Mouse (Mus musculus): Measurements from ENCODE around the gene Btbd9. TPM values are rescaled to one million over a fixed set of nuclear protein-coding genes. Genes with fewer than 3 reads are reported as not detected.

Btbd9 gene
- total and polyA plus RNA-seq, 3 experiments: 24.7 to 33.8 TPM; not detected in 1

- no peaks in the 10 kb centered on the region for H3K9me3 ChIP-seq (replicated peaks; ENCODE audit: insufficient read depth, low read length)
- H3K9ac ChIP-seq (ENCODE audit: control insufficient read depth, low read depth, low read length, poor library complexity, severe bottlenecking): no peak overlapping the region
- DNase-seq (ENCODE audit: low read depth, low spot score): no peak
- TF ChIP-seq SIN3A (IDR thresholded peaks at IDR 0.05; ENCODE audit: low read length) (no peak), POLR2AphosphoS2 (IDR thresholded peaks at IDR 0.05; ENCODE audit: low read length) (no peak), CTCF (IDR thresholded peaks at IDR 0.05 in 2 of 3, conservative IDR thresholded peaks at IDR 0.05 in 1 of 3; ENCODE audit: control insufficient read depth in 1 of 3, insufficient read depth in 1 of 3, low read depth in 2 of 3, low read length in 3 of 3, poor library complexity in 1 of 3, severe bottlenecking in 1 of 3) (no peak), RCOR1 (IDR thresholded peaks at IDR 0.05; ENCODE audit: low read depth, low read length) (no peak), GATA1 (IDR thresholded peaks at IDR 0.05; ENCODE audit: low read depth, low read length) (no peak), ETS1 (IDR thresholded peaks at IDR 0.05; ENCODE audit: low read depth, low read length) (no peak), MAX (IDR thresholded peaks at IDR 0.05; ENCODE audit: low read length) (no peak), GABPA (IDR thresholded peaks at IDR 0.05; ENCODE audit: low read depth, low read length) (no peak), MYB (IDR thresholded peaks at IDR 0.05; ENCODE audit: low read depth, low read length) (no peak), KAT2A (conservative IDR thresholded peaks at IDR 0.05; ENCODE audit: low read depth, low read length) (no peak), TBP (IDR thresholded peaks at IDR 0.05; ENCODE audit: low read depth, low read length) (no peak), USF2 (IDR thresholded peaks at IDR 0.05; ENCODE audit: borderline replicate concordance in 1 of 2, insufficient read depth in 1 of 2, low read depth in 1 of 2, low read length in 2 of 2) (no peak), UBTF (IDR thresholded peaks at IDR 0.05; ENCODE audit: borderline replicate concordance, insufficient read depth, low read depth, low read length) (no peak), ZKSCAN1 (IDR thresholded peaks at IDR 0.05; ENCODE audit: low read depth, low read length) (no peak), USF1 (IDR thresholded peaks at IDR 0.05; ENCODE audit: low read depth, low read length) (no peak), ZC3H11A (IDR thresholded peaks at IDR 0.05; ENCODE audit: low read depth, low read length) (no peak)
- peaks cover 0 to 18% of the 10 kb centered on the region in 2 experiments; a peak in 2 of 4 replicates for H3K36me3 ChIP-seq (ENCODE audit: control insufficient read depth in 1 of 2, insufficient read depth in 2 of 2, low read length in 2 of 2)
- peaks cover 40% of the 10 kb centered on the region for H3K79me2 ChIP-seq (ENCODE audit: control insufficient read depth, insufficient read depth, low read length, poor library complexity)
- H3K4me3 ChIP-seq (ENCODE audit: control insufficient read depth in 1 of 2, insufficient read depth in 1 of 2, low read depth in 2 of 2, low read length in 2 of 2): no peak overlapping the region
- H3K4me1 ChIP-seq (ENCODE audit: control insufficient read depth in 1 of 2, insufficient read depth in 2 of 2, low read length in 2 of 2): peaks cover 5 to 9% of the 10 kb centered on the region in 2 experiments
- H3K27ac ChIP-seq (ENCODE audit: control insufficient read depth, low read depth, low read length): no peak overlapping the region
- no peaks in the 10 kb centered on the region for H3K27me3 ChIP-seq (ENCODE audit: control insufficient read depth in 1 of 2, insufficient read depth in 2 of 2, low read length in 2 of 2)
Measured at GRCm38 (mm10) chr17:30570971-30571370, 5.3 kb downstream of the Btbd9 start.

DNA sequence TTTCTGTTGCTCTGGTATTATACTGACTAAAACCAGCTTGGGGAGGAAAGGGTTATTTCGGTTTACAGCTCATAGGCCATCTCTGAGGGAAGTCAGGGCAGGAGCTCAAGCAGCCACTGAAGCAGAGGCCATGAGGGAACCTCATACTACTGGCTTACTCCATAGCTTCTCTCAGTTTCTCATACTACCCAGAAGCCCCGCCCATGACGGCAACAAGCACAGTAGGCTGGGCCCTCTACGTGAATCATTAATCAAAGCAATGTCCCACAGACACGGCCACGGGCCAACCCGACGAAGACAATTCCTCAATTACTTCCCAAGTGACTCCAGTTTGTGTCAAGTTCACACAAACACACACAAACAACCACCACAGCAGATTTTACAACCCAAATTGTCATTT is 6.1 kb downstream of the Btbd9 start:
- Histone ChIP-seq H3K4me1 (ENCODE audit: control insufficient read depth in 1 of 2, insufficient read depth in 2 of 2, low read length in 2 of 2) (peaks cover 5 to 9% of the 10 kb centered on the region in 2 experiments), H3K9ac (ENCODE audit: control insufficient read depth, low read depth, low read length, poor library complexity, severe bottlenecking) (no peak overlapping the region)
- no peak for TF ChIP-seq POLR2AphosphoS2 (IDR thresholded peaks at IDR 0.05; ENCODE audit: low read length)
- TF ChIP-seq TBP (IDR thresholded peaks at IDR 0.05; ENCODE audit: low read depth, low read length): no peak
- TF ChIP-seq TCF12 (IDR thresholded peaks at IDR 0.05; ENCODE audit: low read depth, low read length): no peak
- no peak for TF ChIP-seq ZMIZ1 (IDR thresholded peaks at IDR 0.05; ENCODE audit: low read depth, low read length)
- TF ChIP-seq TAL1 (IDR thresholded peaks at IDR 0.05; ENCODE audit: low read length): no peak
- TF ChIP-seq MAX (IDR thresholded peaks at IDR 0.05; ENCODE audit: low read length): no peak
- TF ChIP-seq ZKSCAN1 (IDR thresholded peaks at IDR 0.05; ENCODE audit: low read depth, low read length): no peak

More for the DNA sequence above, 6.1 kb downstream of the Btbd9 start:
- Histone ChIP-seq H3K36me3 (ENCODE audit: control insufficient read depth in 1 of 2, insufficient read depth in 2 of 2, low read length in 2 of 2) (peaks cover 0 to 18% of the 10 kb centered on the region in 2 experiments; a peak in 2 of 4 replicates), H3K27ac (ENCODE audit: control insufficient read depth, low read depth, low read length) (no peak overlapping the region), H3K27me3 (ENCODE audit: control insufficient read depth in 1 of 2, insufficient read depth in 2 of 2, low read length in 2 of 2) (no peaks in the 10 kb centered on the region), H3K9me3 (replicated peaks; ENCODE audit: insufficient read depth, low read length) (no peaks in the 10 kb centered on the region), H3K4me3 (ENCODE audit: control insufficient read depth in 1 of 2, insufficient read depth in 1 of 2, low read depth in 2 of 2, low read length in 2 of 2) (no peak overlapping the region), H3K79me2 (ENCODE audit: control insufficient read depth, insufficient read depth, low read length, poor library complexity) (peaks cover 37% of the 10 kb centered on the region)
- DNase-seq (ENCODE audit: low read depth, low spot score): no peak

Data from MEL (cell line).